Mouse (Mus musculus): Measurements from ENCODE around the gene Hsd17b12. TPM values are rescaled to one million over a fixed set of nuclear protein-coding genes. Genes with fewer than 3 reads are reported as not detected.

Gene Hsd17b12
- polyA plus RNA-seq, 1 experiment from 2014 or later = 99.4 TPM

GRCm38 (mm10) chr2:94145146-94145542 is 12.6 kb downstream of the Hsd17b12 start:
- Histone ChIP-seq H3K27me3 (no peaks in the 10 kb centered on the region), H3K9ac (no peak overlapping the region), H3K4me3 (no peak overlapping the region), H3K9me3 (replicated peaks) (no peaks in the 10 kb centered on the region), H3K27ac (no peak overlapping the region), H3K36me3 (no peaks in the 10 kb centered on the region), H3K4me1 (no peaks in the 10 kb centered on the region), H3K4me2 (replicated peaks) (no peak overlapping the region)
- WGBS = 95% methylated on average over 2 of the region's 2 CpGs
- no peak for ATAC-seq (ENCODE audit: low FRiP score)

- Histone ChIP-seq H3K9ac (no peak overlapping the region), H3K27me3 (no peaks in the 10 kb centered on the region), H3K4me1 (no peaks in the 10 kb centered on the region), H3K27ac (no peak overlapping the region), H3K4me2 (replicated peaks) (no peak overlapping the region), H3K36me3 (no peaks in the 10 kb centered on the region), H3K4me3 (no peak overlapping the region), H3K9me3 (replicated peaks) (no peaks in the 10 kb centered on the region)
- ATAC-seq (ENCODE audit: low FRiP score) = no peak
- WGBS = 94% methylated on average over 7 of the region's 7 CpGs
Measured at GRCm38 (mm10) chr2:94144520-94145145, 13.1 kb downstream of the Hsd17b12 start.

GRCm38 (mm10) chr2:94141293-94141692 is 16.5 kb downstream of the Hsd17b12 start:
- Histone ChIP-seq H3K36me3 (no peaks in the 10 kb centered on the region), H3K27ac (no peak overlapping the region), H3K9me3 (replicated peaks) (no peaks in the 10 kb centered on the region), H3K9ac (no peak overlapping the region), H3K27me3 (no peaks in the 10 kb centered on the region), H3K4me2 (replicated peaks) (no peak overlapping the region), H3K4me1 (no peaks in the 10 kb centered on the region), H3K4me3 (no peak overlapping the region)
- no peak for ATAC-seq (ENCODE audit: low FRiP score)
- WGBS = 62% methylated on average over 3 of the region's 3 CpGs

GRCm38 (mm10) chr2:94138469-94139390 is 19.0 kb downstream of the Hsd17b12 start:
- ATAC-seq (ENCODE audit: low FRiP score) = no peak
- H3K36me3 ChIP-seq = no peaks in the 10 kb centered on the region
- no peaks in the 10 kb centered on the region for H3K9me3 ChIP-seq (replicated peaks)
- no peaks in the 10 kb centered on the region for H3K4me1 ChIP-seq
- H3K9ac ChIP-seq = no peak overlapping the region
- no peaks in the 10 kb centered on the region for H3K27me3 ChIP-seq
- no peak overlapping the region for H3K4me3 ChIP-seq
- WGBS = 83% methylated on average over 3 of the region's 3 CpGs
- no peak overlapping the region for H3K4me2 ChIP-seq (replicated peaks)
- H3K27ac ChIP-seq = no peak overlapping the region

GRCm38 (mm10) chr2:94136837-94137236 is 20.9 kb downstream of the Hsd17b12 start:
- no peak overlapping the region for H3K4me2 ChIP-seq (replicated peaks)
- no peak overlapping the region for H3K9ac ChIP-seq
- WGBS = 95% methylated on average over 3 of the region's 3 CpGs
- H3K4me1 ChIP-seq = no peaks in the 10 kb centered on the region
- no peaks in the 10 kb centered on the region for H3K9me3 ChIP-seq (replicated peaks)
- no peak for ATAC-seq (ENCODE audit: low FRiP score)
- no peak overlapping the region for H3K4me3 ChIP-seq
- H3K27ac ChIP-seq = no peak overlapping the region
- H3K27me3 ChIP-seq = no peaks in the 10 kb centered on the region
- H3K36me3 ChIP-seq = no peaks in the 10 kb centered on the region

GRCm38 (mm10) chr2:94128496-94128895 is 29.3 kb downstream of the Hsd17b12 start:
- no peak overlapping the region for H3K4me3 ChIP-seq
- H3K36me3 ChIP-seq = no peaks in the 10 kb centered on the region
- no peak for ATAC-seq (ENCODE audit: low FRiP score)
- no peak overlapping the region for H3K4me2 ChIP-seq (replicated peaks)
- H3K4me1 ChIP-seq = peaks cover 2% of the 10 kb centered on the region
- H3K27ac ChIP-seq = peak overlapping the region; percentile 62; the same call in 1 of the 2 replicates
- no peaks in the 10 kb centered on the region for H3K9me3 ChIP-seq (replicated peaks)
- no peaks in the 10 kb centered on the region for H3K27me3 ChIP-seq
- WGBS = 93% methylated on average over 3 of the region's 3 CpGs
- no peak overlapping the region for H3K9ac ChIP-seq

GRCm38 (mm10) chr2:94122182-94123041 is 35.4 kb downstream of the Hsd17b12 start:
- Histone ChIP-seq H3K36me3 (no peaks in the 10 kb centered on the region), H3K4me2 (replicated peaks) (peak overlapping the region; percentile 29), H3K27me3 (no peaks in the 10 kb centered on the region), H3K4me3 (no peak overlapping the region), H3K9me3 (replicated peaks) (no peaks in the 10 kb centered on the region), H3K4me1 (peaks cover 16% of the 10 kb centered on the region), H3K9ac (no peak overlapping the region), H3K27ac (peak overlapping the region; percentile 89)
- WGBS = 48% methylated on average over 7 of the region's 7 CpGs
- peak; percentile 86 for ATAC-seq (ENCODE audit: low FRiP score)

GRCm38 (mm10) chr2:94103758-94104157 is 54.0 kb downstream of the Hsd17b12 start:
- no peaks in the 10 kb centered on the region for H3K9me3 ChIP-seq (replicated peaks)
- no peaks in the 10 kb centered on the region for H3K4me1 ChIP-seq
- H3K27me3 ChIP-seq = no peaks in the 10 kb centered on the region
- no peak overlapping the region for H3K4me2 ChIP-seq (replicated peaks)
- 93% methylated on average over 2 of the region's 2 CpGs for WGBS
- no peak overlapping the region for H3K9ac ChIP-seq
- no peak overlapping the region for H3K27ac ChIP-seq
- H3K4me3 ChIP-seq = no peak overlapping the region
- H3K36me3 ChIP-seq = no peaks in the 10 kb centered on the region
- ATAC-seq (ENCODE audit: low FRiP score) = no peak

- no peaks in the 10 kb centered on the region for H3K36me3 ChIP-seq
- no peak overlapping the region for H3K27ac ChIP-seq
- H3K9me3 ChIP-seq (replicated peaks) = no peaks in the 10 kb centered on the region
- H3K9ac ChIP-seq = no peak overlapping the region
- no peak overlapping the region for H3K4me3 ChIP-seq
- no peaks in the 10 kb centered on the region for H3K4me1 ChIP-seq
- no peak overlapping the region for H3K4me2 ChIP-seq (replicated peaks)
- H3K27me3 ChIP-seq = no peaks in the 10 kb centered on the region
- WGBS = 94% methylated on average over 1 of the region's 1 CpGs
- no peak for ATAC-seq (ENCODE audit: low FRiP score)
Measured at GRCm38 (mm10) chr2:94089901-94090300, 67.9 kb downstream of the Hsd17b12 start.

- Histone ChIP-seq H3K27ac (no peak overlapping the region), H3K4me1 (no peaks in the 10 kb centered on the region), H3K27me3 (no peaks in the 10 kb centered on the region), H3K4me2 (replicated peaks) (no peak overlapping the region), H3K4me3 (no peak overlapping the region), H3K9me3 (replicated peaks) (no peaks in the 10 kb centered on the region), H3K9ac (no peak overlapping the region), H3K36me3 (no peaks in the 10 kb centered on the region)
- 89% methylated on average over 5 of the region's 5 CpGs for WGBS
- ATAC-seq (ENCODE audit: low FRiP score) = no peak
Measured at GRCm38 (mm10) chr2:94069482-94069881, 88.3 kb downstream of the Hsd17b12 start.

- no peaks in the 10 kb centered on the region for H3K4me1 ChIP-seq
- H3K9ac ChIP-seq = no peak overlapping the region
- H3K9me3 ChIP-seq (replicated peaks) = no peaks in the 10 kb centered on the region
- ATAC-seq (ENCODE audit: low FRiP score) = no peak
- no peak overlapping the region for H3K4me3 ChIP-seq
- no peak overlapping the region for H3K4me2 ChIP-seq (replicated peaks)
- H3K27me3 ChIP-seq = no peaks in the 10 kb centered on the region
- H3K27ac ChIP-seq = no peak overlapping the region
- WGBS = 94% methylated on average over 5 of the region's 5 CpGs
- H3K36me3 ChIP-seq = no peaks in the 10 kb centered on the region
Measured at GRCm38 (mm10) chr2:94066540-94067135, 91.1 kb downstream of the Hsd17b12 start.

- no peaks in the 10 kb centered on the region for H3K27me3 ChIP-seq
- H3K27ac ChIP-seq = no peak overlapping the region
- no peaks in the 10 kb centered on the region for H3K36me3 ChIP-seq
- H3K4me2 ChIP-seq (replicated peaks) = no peak overlapping the region
- H3K4me3 ChIP-seq = no peak overlapping the region
- no peak for ATAC-seq (ENCODE audit: low FRiP score)
- H3K4me1 ChIP-seq = no peaks in the 10 kb centered on the region
- H3K9me3 ChIP-seq (replicated peaks) = no peaks in the 10 kb centered on the region
- H3K9ac ChIP-seq = no peak overlapping the region
- 88% methylated on average over 7 of the region's 7 CpGs for WGBS
Measured at GRCm38 (mm10) chr2:94066120-94066519, 91.6 kb downstream of the Hsd17b12 start.
